In genomic region chr12:98995881-98996280, GRCm38 (mm10) we compare ENCODE assay signal across 15 mouse cellular contexts.
DNase-seq lines count a peak whose midpoint lies in the region; ATAC-seq lines count a peak whose summit lies in the region.
"Had no signal": no experiment of that assay in that cellular context is flagged by ENCODE, and none has a peak within 500 bp of the region (broad histone marks: within the 10 kb centered on the region; RNA-seq: fewer than 3 reads in every experiment).

No protein-coding gene starts in this region.

- H3K9ac ChIP-seq in kidney, embryonic 14.5 days (ENCODE audit: low read depth, low read length) = no peak overlapping the region
- H3K9ac ChIP-seq in midbrain, embryonic 15.5 days = no peak overlapping the region
- H3K9ac ChIP-seq: hindbrain, embryonic 12.5 days had no signal

- WGBS in kidney, embryonic 14.5 days = 91% methylated on average over 1 of the region's 1 CpGs
- 95% methylated on average over 1 of the region's 1 CpGs for WGBS in midbrain, embryonic 15.5 days

- no peaks in the 10 kb centered on the region for H3K9me3 ChIP-seq in kidney, embryonic 14.5 days (ENCODE audit: control insufficient read depth, low read length)
- no peaks in the 10 kb centered on the region for H3K9me3 ChIP-seq in midbrain, embryonic 15.5 days
- H3K9me3 ChIP-seq: embryonic facial prominence, embryonic 10.5 days; hindbrain, embryonic 12.5 days had no signal

- H3K27me3 ChIP-seq in kidney, embryonic 14.5 days (ENCODE audit: control insufficient read depth, insufficient read depth, low read length) = no peaks in the 10 kb centered on the region
- H3K27me3 ChIP-seq in midbrain, embryonic 15.5 days (replicated peaks) = no peaks in the 10 kb centered on the region
- H3K27me3 ChIP-seq: hindbrain, embryonic 12.5 days had no signal

- H3K4me3 ChIP-seq in kidney, embryonic 14.5 days (ENCODE audit: low read length) = no peak overlapping the region
- H3K4me3 ChIP-seq in midbrain, embryonic 15.5 days = no peak overlapping the region
- H3K4me3 ChIP-seq: embryonic facial prominence, embryonic 10.5 days; hindbrain, embryonic 12.5 days had no signal

- no peaks in the 10 kb centered on the region for H3K4me1 ChIP-seq in kidney, embryonic 14.5 days (ENCODE audit: control insufficient read depth, insufficient read depth, low read length)
- H3K4me1 ChIP-seq in midbrain, embryonic 15.5 days = peaks cover 16% of the 10 kb centered on the region

- H3K36me3 ChIP-seq in kidney, embryonic 14.5 days (ENCODE audit: control insufficient read depth, insufficient read depth, low read length) = no peaks in the 10 kb centered on the region
- no peaks in the 10 kb centered on the region for H3K36me3 ChIP-seq in midbrain, embryonic 15.5 days (replicated peaks)
- H3K36me3 ChIP-seq: embryonic facial prominence, embryonic 10.5 days; hindbrain, embryonic 12.5 days had no signal

- no peak for ATAC-seq in kidney, embryonic 14.5 days (ENCODE audit: low FRiP score, low TSS enrichment)
- ATAC-seq in midbrain, embryonic 15.5 days (replicated peaks) = no peak

- no peak overlapping the region for H3K4me2 ChIP-seq in kidney, embryonic 14.5 days (replicated peaks; ENCODE audit: low read depth, low read length)
- H3K4me2 ChIP-seq in midbrain, embryonic 15.5 days = no peak overlapping the region
- H3K4me2 ChIP-seq: hindbrain, embryonic 12.5 days had no signal

- peak; percentile 24 for DNase-seq in layer of hippocampus, adult 11-12 months (ENCODE audit: low spot score)
- no peak for DNase-seq in layer of hippocampus, postnatal 36 days
- DNase-seq in 3T3-L1 (ENCODE audit: low read depth, low spot score) (peak; percentile 69), adipocyte (ENCODE audit: low spot score) (peak; percentile 18)
- peak; percentile 38 to 51 for DNase-seq in cerebellum, postnatal 10 days
- no peak for DNase-seq in neural tube, embryonic 10.5 days (ENCODE audit: extremely low spot score, low spot score)
- DNase-seq: gastrocnemius, postnatal 36 days; kidney, adult 11 months; kidney, postnatal 25 days; lung, adult 18-20 months; lung, postnatal 4 days had no signal

- H3K27ac ChIP-seq in kidney, embryonic 14.5 days (ENCODE audit: low read depth, low read length) = no peak overlapping the region
- H3K27ac ChIP-seq in midbrain, embryonic 15.5 days = no peak overlapping the region
- H3K27ac ChIP-seq: embryonic facial prominence, embryonic 10.5 days; hindbrain, embryonic 12.5 days had no signal

Comparison
In these comparisons a context has a peak if more than half of its experiments do, and no peak if none do; other contexts are left out.
1. DNase-seq: peak in layer of hippocampus, adult 11-12 months (single experiment), 3T3-L1 (single experiment), adipocyte (single experiment) and cerebellum, postnatal 10 days (2 of 2); none in layer of hippocampus, postnatal 36 days (0 of 2) and neural tube, embryonic 10.5 days (single experiment).